Mouse (Mus musculus) midbrain, postnatal 0 days (tissue): ENCODE results near the gene Zfp14. TPM values are rescaled to one million over a fixed set of nuclear protein-coding genes. Genes with fewer than 3 reads are reported as not detected.

Source experiments
- ATAC-seq: fragments of 200-750 bp; cut with Nextera tagmentation; 2 replicates; pipeline ENCODE4 v1.8.0; 2017; ENCODE audit warnings: moderate number of reproducible peaks, mild to moderate bottlenecking, moderate TSS enrichment, moderate library complexity; ENCODE audit not compliant: low FRiP score
- DNase-seq: peaks from one replicate; pipeline ENCODE4 v3.0.0-alpha.2; 2015; ENCODE audit warnings: low spot score
- H3K27ac ChIP-seq: fragments of 300-500 bp; sonication (generic); 2 replicates; pipeline ENCODE4 v1.5.1; 2014; ENCODE audit warnings: low read depth, mild to moderate bottlenecking, low read length, mixed read lengths
- H3K27me3 ChIP-seq: fragments of 300-500 bp; sonication (generic); 2 replicates; pipeline ENCODE4 v1.6.1; 2014; ENCODE audit warnings: low read length, control low read depth, mixed read lengths; ENCODE audit not compliant: insufficient read depth
- H3K36me3 ChIP-seq: fragments of 300-500 bp; sonication (generic); 2 replicates; pipeline ENCODE4 v1.6.1; 2014; ENCODE audit warnings: low read length, control low read depth, mixed read lengths; ENCODE audit not compliant: insufficient read depth
- H3K4me1 ChIP-seq: fragments of 300-500 bp; sonication (generic); 2 replicates; pipeline ENCODE4 v1.6.1; 2014; ENCODE audit warnings: mild to moderate bottlenecking, control low read depth, antibody characterized with exemption, low read length, mixed read lengths; ENCODE audit not compliant: insufficient read depth
- H3K4me2 ChIP-seq: fragments of 300-500 bp; sonication (generic); 2 replicates; pipeline ENCODE4 v1.6.1; 2014; ENCODE audit warnings: low read depth, mild to moderate bottlenecking, low read length, mixed read lengths; ENCODE audit not compliant: poor library complexity, severe bottlenecking
- H3K4me3 ChIP-seq: fragments of 300-500 bp; sonication (generic); 2 replicates; pipeline ENCODE4 v1.5.1; 2014; ENCODE audit warnings: low read depth, mild to moderate bottlenecking, low read length, moderate library complexity
- H3K9ac ChIP-seq: fragments of 300-500 bp; sonication (generic); replicated peaks from 2 replicates; pipeline ENCODE4 v1.6.1; 2014; ENCODE audit warnings: mild to moderate bottlenecking, low read length, moderate library complexity, mixed read lengths; ENCODE audit not compliant: poor library complexity, severe bottlenecking
- H3K9me3 ChIP-seq: fragments of 300-500 bp; sonication (generic); 2 replicates; pipeline ENCODE4 v1.6.1; 2016; ENCODE audit warnings: low read length, control low read depth
- CTCF ChIP-seq: IDR thresholded peaks from 2 replicates; pipeline ENCODE4 v1.5.1; 2016; ENCODE audit warnings: antibody characterized with exemption, mild to moderate bottlenecking
- WGBS: fragments of 180-500 bp; shearing (Covaris S2); extraction: QIAGEN DNeasy Blood & Tissue Kit; methylation state at CpG from one replicate; pipeline ENCODE4 v1.1.7; 2014; 5-methylcytosine and 5-hydroxymethylcytosine counted together
- microRNA-seq: library from miRNA; unstranded; fragments of <30 nt; microRNA quantifications from one replicate; pipeline ENCODE4, GENCODE M21; 2016; ENCODE audit warnings: borderline number of aligned reads
- polyA plus RNA-seq: library from polyadenylated mRNA; unstranded; fragments of >200 nt; fragmentation: Nextera tagmentation; extraction: Ambion mirVana; gene quantifications from 2 replicates; pipeline ENCODE4 v1.2.1, GENCODE M21; 2015
- total RNA-seq: library from RNA; depleted of rRNA; stranded (reverse); fragments of >200 nt; gene quantifications from 2 replicates; pipeline ENCODE4 v1.2.3, GENCODE M21; 2014; rRNA removed

Zfp14 gene
- total and polyA plus RNA-seq, 2 experiments from 2014 or later = 5.8 to 16.5 TPM

DNA sequence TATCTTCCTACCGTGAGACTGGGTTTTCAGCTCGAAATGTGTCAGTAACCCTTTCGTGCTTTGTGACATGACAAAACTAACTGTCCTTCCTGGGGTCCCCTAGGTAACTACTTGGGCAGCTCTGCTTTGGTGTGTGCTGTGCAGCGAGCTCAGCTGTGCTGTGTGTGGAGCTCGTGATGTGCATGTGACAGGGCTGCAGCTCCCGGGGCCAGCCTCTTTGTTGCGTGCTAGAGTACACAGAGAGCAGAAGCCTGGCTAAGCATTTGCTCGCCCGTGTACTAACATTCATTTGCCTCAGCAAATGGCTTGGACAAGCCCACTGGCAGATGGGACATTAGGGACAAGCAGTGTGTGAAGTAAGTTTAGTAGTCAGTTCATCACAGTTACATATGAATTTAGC lies 57.8 kb downstream of the Zfp14 start:
- no peak for ATAC-seq
- Histone ChIP-seq H3K27me3 (no peaks in the 10 kb centered on the region), H3K27ac (no peak overlapping the region), H3K4me2 (no peak overlapping the region), H3K4me1 (no peaks in the 10 kb centered on the region), H3K9ac (no peak overlapping the region), H3K36me3 (peaks cover 34% of the 10 kb centered on the region), H3K4me3 (no peak overlapping the region), H3K9me3 (no peaks in the 10 kb centered on the region)
- DNase-seq = no peak
- no peak for TF ChIP-seq CTCF
- 91% methylated on average over 9 of the region's 9 CpGs for WGBS

DNA sequence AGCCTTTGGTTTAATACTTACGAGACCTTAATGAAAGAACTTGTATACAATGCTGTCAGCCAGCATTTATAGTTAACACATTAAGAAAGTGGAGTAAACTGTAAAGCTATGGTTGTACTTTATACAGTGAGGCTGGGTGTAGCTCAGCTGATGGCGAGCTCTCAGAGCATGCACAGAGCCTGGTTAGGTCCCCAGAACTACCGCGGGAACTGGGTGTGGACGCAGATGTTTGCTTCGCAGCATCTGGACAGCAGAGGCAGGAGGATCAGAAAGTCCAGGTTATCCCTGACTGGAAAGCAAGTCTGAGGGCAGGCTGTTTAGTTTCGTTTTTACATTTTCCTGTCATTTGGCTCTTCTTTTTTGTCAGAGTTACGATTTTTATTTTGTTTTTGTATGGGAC lies 58.5 kb downstream of the Zfp14 start:
- ATAC-seq = no peak
- no peak overlapping the region for H3K27ac ChIP-seq
- H3K4me1 ChIP-seq = no peaks in the 10 kb centered on the region
- H3K9ac ChIP-seq = no peak overlapping the region
- 97% methylated on average over 8 of the region's 8 CpGs for WGBS
- no peak overlapping the region for H3K4me3 ChIP-seq
- no peaks in the 10 kb centered on the region for H3K9me3 ChIP-seq
- no peak overlapping the region for H3K4me2 ChIP-seq
- H3K36me3 ChIP-seq = peaks cover 30% of the 10 kb centered on the region
- H3K27me3 ChIP-seq = no peaks in the 10 kb centered on the region
- no peak for TF ChIP-seq CTCF
- DNase-seq = no peak

DNA sequence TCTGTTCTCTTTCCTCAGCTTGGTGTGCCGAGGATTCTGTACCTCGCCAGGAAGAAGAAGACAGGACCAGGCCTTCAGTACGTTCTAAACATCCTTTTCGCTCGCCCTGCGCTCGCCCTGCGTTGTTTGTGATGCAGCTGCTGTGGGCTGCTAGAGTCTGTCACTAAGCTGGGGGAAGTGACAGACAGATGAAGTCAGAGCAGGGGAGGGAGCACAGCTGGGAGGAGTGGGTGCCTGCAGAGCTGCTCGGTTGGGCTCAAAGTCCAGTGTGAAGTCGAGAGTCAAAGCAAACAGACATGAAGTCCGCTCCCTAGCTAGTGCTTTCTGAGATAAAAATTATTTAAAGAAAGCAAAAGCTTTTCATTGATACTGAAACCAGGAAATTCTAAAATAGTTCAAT lies 62.1 kb downstream of the Zfp14 start:
- no peaks in the 10 kb centered on the region for H3K27me3 ChIP-seq
- peaks cover 4% of the 10 kb centered on the region; the same call in 1 of the 2 replicates for H3K4me1 ChIP-seq
- H3K36me3 ChIP-seq = peaks cover 24% of the 10 kb centered on the region
- H3K9ac ChIP-seq = no peak overlapping the region
- no peaks in the 10 kb centered on the region for H3K9me3 ChIP-seq
- 92% methylated on average over 11 of the region's 11 CpGs for WGBS
- no peak for DNase-seq
- ATAC-seq = no peak
- H3K4me3 ChIP-seq = no peak overlapping the region
- TF ChIP-seq CTCF = no peak
- H3K4me2 ChIP-seq = no peak overlapping the region
- no peak overlapping the region for H3K27ac ChIP-seq

DNA sequence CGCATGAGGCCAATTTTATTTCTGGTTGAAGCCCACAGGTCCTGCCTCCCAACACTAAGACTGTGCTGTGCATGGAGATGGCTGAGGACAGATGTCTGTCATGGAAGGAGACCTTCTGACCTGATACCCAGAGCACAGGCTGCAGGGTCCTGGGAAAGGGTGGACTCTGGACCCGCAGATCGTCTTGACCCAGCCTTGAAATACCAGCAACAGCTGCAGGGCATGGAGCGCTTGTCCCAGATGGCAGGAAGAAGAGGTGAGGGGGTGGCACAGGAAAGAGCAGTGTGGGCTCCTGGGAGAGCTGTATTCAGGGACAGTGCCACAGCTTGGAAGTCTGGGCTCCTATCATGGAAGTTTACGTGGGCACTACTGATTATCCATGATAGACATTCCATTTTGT lies 63.6 kb downstream of the Zfp14 start:
- DNase-seq = no peak
- ATAC-seq = no peak
- H3K36me3 ChIP-seq = peaks cover 17% of the 10 kb centered on the region

More for the DNA sequence above, 63.6 kb downstream of the Zfp14 start:
- no peaks in the 10 kb centered on the region for H3K27me3 ChIP-seq
- 97% methylated on average over 5 of the region's 5 CpGs for WGBS
- H3K4me3 ChIP-seq = no peak overlapping the region
- H3K4me1 ChIP-seq = peaks cover 11% of the 10 kb centered on the region; the same call in 1 of the 2 replicates
- no peak overlapping the region for H3K4me2 ChIP-seq
- TF ChIP-seq CTCF = no peak
- no peaks in the 10 kb centered on the region for H3K9me3 ChIP-seq
- no peak overlapping the region for H3K9ac ChIP-seq
- no peak overlapping the region for H3K27ac ChIP-seq

Small RNA genes within 50 kb of the gene (microRNA-seq; reads per million reads assigned to microRNA genes)
- not detected for gene Gm23368

Other genes with a start within 250 kb of the Zfp14 start
- gene Zfp790, start 235.3 kb downstream of the Zfp14 start, total RNA-seq = 10.7 and 16.3 TPM in 2 replicates
- gene Zfp790, start 235.3 kb downstream of the Zfp14 start, polyA plus RNA-seq = 11.7 and 11.9 TPM in 2 replicates
- 11.7 and 12.3 TPM in 2 replicates for gene Zfp940, start 197.7 kb downstream of the Zfp14 start, total RNA-seq
- gene Zfp940, start 197.7 kb downstream of the Zfp14 start, polyA plus RNA-seq = 12.7 and 13.1 TPM in 2 replicates
- gene Zfp420, start 191.4 kb downstream of the Zfp14 start, total RNA-seq = 20.4 and 24.5 TPM in 2 replicates
- 14.7 and 16.2 TPM in 2 replicates for gene Zfp420, start 191.4 kb downstream of the Zfp14 start, polyA plus RNA-seq
- gene Zfp27, start 144.8 kb downstream of the Zfp14 start, total RNA-seq = 15.7 and 18.0 TPM in 2 replicates
- gene Zfp27, start 144.8 kb downstream of the Zfp14 start, polyA plus RNA-seq = 7.9 and 8.5 TPM in 2 replicates
- 6.6 and 7.9 TPM in 2 replicates for gene Zfp383, start 143.2 kb downstream of the Zfp14 start, total RNA-seq
- 5.4 and 5.8 TPM in 2 replicates for gene Zfp383, start 143.2 kb downstream of the Zfp14 start, polyA plus RNA-seq
- gene Zfp74, start 97.3 kb downstream of the Zfp14 start, total RNA-seq = 12.8 and 13.3 TPM in 2 replicates
- gene Zfp74, start 97.3 kb downstream of the Zfp14 start, polyA plus RNA-seq = 15.9 and 17.1 TPM in 2 replicates
- gene Zfp568, start 67.4 kb downstream of the Zfp14 start, total RNA-seq = 8.2 and 12.6 TPM in 2 replicates
- 2.0 and 2.5 TPM in 2 replicates for gene Zfp568, start 67.4 kb downstream of the Zfp14 start, polyA plus RNA-seq
- gene Zfp82, start 21.5 kb upstream of the Zfp14 start, total RNA-seq = 5.3 and 6.4 TPM in 2 replicates
- 5.4 and 6.4 TPM in 2 replicates for gene Zfp82, start 21.5 kb upstream of the Zfp14 start, polyA plus RNA-seq
- gene Gm26920, start 39.0 kb upstream of the Zfp14 start, total RNA-seq = not detected in 2 replicates
- 0.63 and 1.3 TPM in 2 replicates for gene Gm26920, start 39.0 kb upstream of the Zfp14 start, polyA plus RNA-seq
- gene Zfp566, start 39.1 kb upstream of the Zfp14 start, total RNA-seq = 0.93 and 3.8 TPM in 2 replicates
- gene Zfp566, start 39.1 kb upstream of the Zfp14 start, polyA plus RNA-seq = 16.2 and 18.0 TPM in 2 replicates
- 39.4 and 47.4 TPM in 2 replicates for gene Zfp260, start 43.4 kb upstream of the Zfp14 start, total RNA-seq
- 43.6 and 44.4 TPM in 2 replicates for gene Zfp260, start 43.4 kb upstream of the Zfp14 start, polyA plus RNA-seq
- gene Zfp382, start 70.6 kb upstream of the Zfp14 start, total RNA-seq = 23.0 and 24.7 TPM in 2 replicates
- 14.5 and 14.7 TPM in 2 replicates for gene Zfp382, start 70.6 kb upstream of the Zfp14 start, polyA plus RNA-seq
- 49.8 and 52.1 TPM in 2 replicates for gene Zfp146, start 118.4 kb upstream of the Zfp14 start, total RNA-seq
- gene Zfp146, start 118.4 kb upstream of the Zfp14 start, polyA plus RNA-seq = 5.9 and 7.2 TPM in 2 replicates
- not detected in 2 replicates for gene Cox7a1, start 132.8 kb upstream of the Zfp14 start, total RNA-seq
- 7.3 and 8.8 TPM in 2 replicates for gene Cox7a1, start 132.8 kb upstream of the Zfp14 start, polyA plus RNA-seq
- gene Capns1, start 147.4 kb upstream of the Zfp14 start, total RNA-seq = 201 and 272 TPM in 2 replicates
- gene Capns1, start 147.4 kb upstream of the Zfp14 start, polyA plus RNA-seq = 58.0 and 62.4 TPM in 2 replicates
- 93.3 and 126 TPM in 2 replicates for gene Polr2i, start 180.6 kb upstream of the Zfp14 start, total RNA-seq
- 190 and 196 TPM in 2 replicates for gene Polr2i, start 180.6 kb upstream of the Zfp14 start, polyA plus RNA-seq
- gene Tbcb, start 180.9 kb upstream of the Zfp14 start, total RNA-seq = 127 and 149 TPM in 2 replicates
- 483 and 527 TPM in 2 replicates for gene Tbcb, start 180.9 kb upstream of the Zfp14 start, polyA plus RNA-seq
- gene Ovol3, start 184.3 kb upstream of the Zfp14 start, total RNA-seq = not detected in 2 replicates
- not detected in 2 replicates for gene Ovol3, start 184.3 kb upstream of the Zfp14 start, polyA plus RNA-seq
- 0.71 TPM in 1 of 2 replicates, not detected in the other for gene Thap8, start 228.7 kb upstream of the Zfp14 start, total RNA-seq
- 0.38 and 0.57 TPM in 2 replicates for gene Thap8, start 228.7 kb upstream of the Zfp14 start, polyA plus RNA-seq
- 1.7 and 24.3 TPM in 2 replicates for gene Wdr62, start 229.0 kb upstream of the Zfp14 start, total RNA-seq
- gene Wdr62, start 229.0 kb upstream of the Zfp14 start, polyA plus RNA-seq = 3.3 and 4.1 TPM in 2 replicates
- gene Clip3, start 240.3 kb upstream of the Zfp14 start, total RNA-seq = 140 and 197 TPM in 2 replicates
- 144 and 155 TPM in 2 replicates for gene Clip3, start 240.3 kb upstream of the Zfp14 start, polyA plus RNA-seq